Mouse (Mus musculus): ENCODE data around the gene Capn9. TPM values are rescaled to one million over a fixed set of nuclear protein-coding genes. Genes with fewer than 3 reads are reported as not detected.

The Capn9 gene
- polyA plus RNA-seq, 1 experiment: not detected

GRCm38 (mm10) chr8:124572430-124572775, 3.5 kb upstream of the Capn9 start:
- no peak for DNase-seq (ENCODE audit: low read depth)
- TF ChIP-seq POLR2A (IDR thresholded peaks at IDR 0.05; ENCODE audit: borderline replicate concordance, extremely low read depth, insufficient read depth, insufficient read length, poor library complexity, severe bottlenecking): no peak
- no peak for TF ChIP-seq CTCF (IDR thresholded peaks at IDR 0.05; ENCODE audit: borderline replicate concordance, extremely low read depth, insufficient read depth, insufficient read length)

- peak; percentile 89 for DNase-seq (ENCODE audit: low read depth)
- TF ChIP-seq CTCF (IDR thresholded peaks at IDR 0.05; ENCODE audit: borderline replicate concordance, extremely low read depth, insufficient read depth, insufficient read length) (peak; percentile 93), POLR2A (IDR thresholded peaks at IDR 0.05; ENCODE audit: borderline replicate concordance, extremely low read depth, insufficient read depth, insufficient read length, poor library complexity, severe bottlenecking) (no peak)
Observed at GRCm38 (mm10) chr8:124573552-124574340, 2.2 kb upstream of the Capn9 start.

GRCm38 (mm10) chr8:124576751-124577150, 840 bp downstream of the Capn9 start:
- no peak for DNase-seq (ENCODE audit: low read depth)
- TF ChIP-seq CTCF (IDR thresholded peaks at IDR 0.05; ENCODE audit: borderline replicate concordance, extremely low read depth, insufficient read depth, insufficient read length): no peak
- no peak for TF ChIP-seq POLR2A (IDR thresholded peaks at IDR 0.05; ENCODE audit: borderline replicate concordance, extremely low read depth, insufficient read depth, insufficient read length, poor library complexity, severe bottlenecking)

GRCm38 (mm10) chr8:124585718-124586425, 10.0 kb downstream of the Capn9 start:
- peak; percentile 20 for DNase-seq (ENCODE audit: low read depth)
- TF ChIP-seq CTCF (IDR thresholded peaks at IDR 0.05; ENCODE audit: borderline replicate concordance, extremely low read depth, insufficient read depth, insufficient read length) (no peak), POLR2A (IDR thresholded peaks at IDR 0.05; ENCODE audit: borderline replicate concordance, extremely low read depth, insufficient read depth, insufficient read length, poor library complexity, severe bottlenecking) (no peak)

GRCm38 (mm10) chr8:124586556-124586955, 10.6 kb downstream of the Capn9 start:
- TF ChIP-seq CTCF (IDR thresholded peaks at IDR 0.05; ENCODE audit: borderline replicate concordance, extremely low read depth, insufficient read depth, insufficient read length): no peak
- no peak for TF ChIP-seq POLR2A (IDR thresholded peaks at IDR 0.05; ENCODE audit: borderline replicate concordance, extremely low read depth, insufficient read depth, insufficient read length, poor library complexity, severe bottlenecking)
- no peak for DNase-seq (ENCODE audit: low read depth)

GRCm38 (mm10) chr8:124589393-124589792, 13.5 kb downstream of the Capn9 start:
- TF ChIP-seq POLR2A (IDR thresholded peaks at IDR 0.05; ENCODE audit: borderline replicate concordance, extremely low read depth, insufficient read depth, insufficient read length, poor library complexity, severe bottlenecking) (no peak), CTCF (IDR thresholded peaks at IDR 0.05; ENCODE audit: borderline replicate concordance, extremely low read depth, insufficient read depth, insufficient read length) (no peak)
- no peak for DNase-seq (ENCODE audit: low read depth)

GRCm38 (mm10) chr8:124604066-124604465, 28.2 kb downstream of the Capn9 start:
- no peak for DNase-seq (ENCODE audit: low read depth)
- TF ChIP-seq CTCF (IDR thresholded peaks at IDR 0.05; ENCODE audit: borderline replicate concordance, extremely low read depth, insufficient read depth, insufficient read length): no peak
- TF ChIP-seq POLR2A (IDR thresholded peaks at IDR 0.05; ENCODE audit: borderline replicate concordance, extremely low read depth, insufficient read depth, insufficient read length, poor library complexity, severe bottlenecking): no peak

- no peak for DNase-seq (ENCODE audit: low read depth)
Observed at GRCm38 (mm10) chr8:124608239-124608971, 32.5 kb downstream of the Capn9 start.

GRCm38 (mm10) chr8:124608972-124609353, 33.1 kb downstream of the Capn9 start:
- TF ChIP-seq CTCF (IDR thresholded peaks at IDR 0.05; ENCODE audit: borderline replicate concordance, extremely low read depth, insufficient read depth, insufficient read length) (no peak), POLR2A (IDR thresholded peaks at IDR 0.05; ENCODE audit: borderline replicate concordance, extremely low read depth, insufficient read depth, insufficient read length, poor library complexity, severe bottlenecking) (no peak)
- DNase-seq (ENCODE audit: low read depth): no peak

More at GRCm38 (mm10) chr8:124608239-124608971, 32.5 kb downstream of the Capn9 start:
- TF ChIP-seq POLR2A (IDR thresholded peaks at IDR 0.05; ENCODE audit: borderline replicate concordance, extremely low read depth, insufficient read depth, insufficient read length, poor library complexity, severe bottlenecking): no peak
- peak; percentile 67 for TF ChIP-seq CTCF (IDR thresholded peaks at IDR 0.05; ENCODE audit: borderline replicate concordance, extremely low read depth, insufficient read depth, insufficient read length)

- TF ChIP-seq POLR2A (IDR thresholded peaks at IDR 0.05; ENCODE audit: borderline replicate concordance, extremely low read depth, insufficient read depth, insufficient read length, poor library complexity, severe bottlenecking) (no peak), CTCF (IDR thresholded peaks at IDR 0.05; ENCODE audit: borderline replicate concordance, extremely low read depth, insufficient read depth, insufficient read length) (no peak)
- no peak for DNase-seq (ENCODE audit: low read depth)
Observed at GRCm38 (mm10) chr8:124614325-124614724, 38.4 kb downstream of the Capn9 start.

GRCm38 (mm10) chr8:124617266-124617869, 41.5 kb downstream of the Capn9 start:
- DNase-seq (ENCODE audit: low read depth): peak; percentile 87
- 0 out of 2 replicates have a peak, but pooled peaks have one; percentile 3 for TF ChIP-seq POLR2A (IDR thresholded peaks at IDR 0.05; ENCODE audit: borderline replicate concordance, extremely low read depth, insufficient read depth, insufficient read length, poor library complexity, severe bottlenecking)
- peak; percentile 94 for TF ChIP-seq CTCF (IDR thresholded peaks at IDR 0.05; ENCODE audit: borderline replicate concordance, extremely low read depth, insufficient read depth, insufficient read length)

Measured in brain, embryonic 14.5 days (tissue).